Mouse (Mus musculus) lung, adult 18-20 months (tissue): ENCODE measurements around the gene Gm28490.
"Not testable (repeated sequence)": the region's sequence is repeated elsewhere in the genome, so short reads cannot be mapped to it uniquely, and the experiment has no call there.

Experiments
- DNase-seq, 2 experiments: peaks; one replicate each; pipeline ENCODE4 v3.0.0; 2022; ENCODE audit warnings: mixed read lengths in 2 of 2

Gm28490 gene

GRCm38 (mm10) chrY:31634656-31635055 lies at the start of gene Gm28490:
Gene Gm28490, minus strand, starts transcription at chrY:31634756.
- DNase-seq: not testable (repeated sequence)
